Mouse (Mus musculus) limb, embryonic 14.5 days (tissue): ENCODE measurements around the gene Tsfm. TPM values are rescaled to one million over a fixed set of nuclear protein-coding genes. Genes with fewer than 3 reads are reported as not detected.

ENCODE experiments used
- ATAC-seq: fragments of 200-750 bp; cut with Nextera tagmentation; 2 replicates; pipeline ENCODE4 v1.8.0; 2017; ENCODE audit warnings: low read depth, moderate number of reproducible peaks, moderate TSS enrichment; ENCODE audit not compliant: low FRiP score
- DNase-seq: peaks from one replicate; pipeline ENCODE4 v3.0.0-alpha.2; 2015; ENCODE audit warnings: low spot score
- H3K27ac ChIP-seq: fragments of 300-500 bp; sonication (generic); replicated peaks from 2 replicates; pipeline ENCODE4 v1.5.1; 2014; ENCODE audit warnings: low read depth, mild to moderate bottlenecking, low read length, moderate library complexity, mixed read lengths
- H3K27me3 ChIP-seq: fragments of 300-500 bp; sonication (generic); 2 replicates; pipeline ENCODE4 v1.6.1; 2014; ENCODE audit warnings: low read length, mixed read lengths; ENCODE audit not compliant: control insufficient read depth, insufficient read depth
- H3K36me3 ChIP-seq: fragments of 300-500 bp; sonication (generic); 2 replicates; pipeline ENCODE4 v1.6.1; 2014; ENCODE audit warnings: mild to moderate bottlenecking, low read length, moderate library complexity, mixed read lengths; ENCODE audit not compliant: control insufficient read depth, insufficient read depth
- H3K4me1 ChIP-seq: fragments of 300-500 bp; sonication (generic); 2 replicates; pipeline ENCODE4 v1.6.1; 2014; ENCODE audit warnings: antibody characterized with exemption, low read length, mixed read lengths; ENCODE audit not compliant: control insufficient read depth, insufficient read depth
- H3K4me2 ChIP-seq: fragments of 300-500 bp; sonication (generic); replicated peaks from 2 replicates; pipeline ENCODE4 v1.6.1; 2014; ENCODE audit warnings: low read depth, mild to moderate bottlenecking, low read length, moderate library complexity; ENCODE audit not compliant: severe bottlenecking
- H3K4me3 ChIP-seq: fragments of 300-500 bp; sonication (generic); replicated peaks from 2 replicates; pipeline ENCODE4 v1.5.1; 2014; ENCODE audit warnings: low read length
- H3K9ac ChIP-seq: fragments of 300-500 bp; sonication (generic); 2 replicates; pipeline ENCODE4 v1.6.1; 2014; ENCODE audit warnings: mild to moderate bottlenecking, low read depth, low read length, moderate library complexity; ENCODE audit not compliant: severe bottlenecking
- H3K9me3 ChIP-seq: fragments of 300-500 bp; sonication (generic); 2 replicates; pipeline ENCODE4 v1.6.1; 2016; ENCODE audit warnings: low read length; ENCODE audit not compliant: control insufficient read depth
- POLR2A ChIP-seq: fragments of 200-500 bp; IDR thresholded peaks from 2 replicates; pipeline ENCODE4 v1.8.0; 2012; ENCODE audit warnings: inconsistent platforms, mild to moderate bottlenecking, moderate library complexity, borderline replicate concordance; ENCODE audit not compliant: insufficient read depth, insufficient read length; ENCODE audit errors: extremely low read depth
- WGBS: fragments of 180-500 bp; shearing (Covaris S2); extraction: QIAGEN DNeasy Blood & Tissue Kit; methylation state at CpG from one replicate; pipeline ENCODE4 v1.1.7; 2014; 5-methylcytosine and 5-hydroxymethylcytosine counted together
- polyA plus RNA-seq, 2 experiments: library from polyadenylated mRNA; depleted of rRNA in 1 of 2; stranded (reverse) in 1 of 2; unstranded in 1 of 2; fragments of >200 nt; fragmentation: Nextera tagmentation in 1 of 2; extraction: Ambion mirVana in 1 of 2; gene quantifications; 2 replicates each; pipeline versions ENCODE4 v1.2.1 to v1.2.3; 2012 to 2014

The Tsfm gene
- polyA plus RNA-seq, 2 experiments, result 55.8 to 65.2 TPM

GRCm38 (mm10) chr10:126987183-126988118 is 43.2 kb downstream of the Tsfm start:
- 0 out of 2 replicates have a peak overlapping the region, but pooled peaks have one; percentile 28 for H3K4me2 ChIP-seq
- peaks cover 72% of the 10 kb centered on the region for H3K4me1 ChIP-seq
- no peaks in the 10 kb centered on the region for H3K27me3 ChIP-seq
- H3K27ac ChIP-seq, result peak overlapping the region; percentile 79
- WGBS, result 56% methylated on average over 8 of the region's 8 CpGs
- peak overlapping the region; percentile 16; the same call in 1 of the 2 replicates for H3K9ac ChIP-seq
- H3K9me3 ChIP-seq, result no peaks in the 10 kb centered on the region
- TF ChIP-seq POLR2A, result no peak
- no peak for ATAC-seq
- H3K36me3 ChIP-seq, result peaks cover 26% of the 10 kb centered on the region
- H3K4me3 ChIP-seq, result no peak overlapping the region
- no peak for DNase-seq

- peaks cover 81% of the 10 kb centered on the region for H3K4me1 ChIP-seq
- 36% methylated on average over 4 of the region's 4 CpGs for WGBS
- ATAC-seq (peak; percentile 70), DNase-seq (peak; percentile 87)
- H3K9ac ChIP-seq, result no peak overlapping the region
- H3K27me3 ChIP-seq, result no peaks in the 10 kb centered on the region
- H3K9me3 ChIP-seq, result no peaks in the 10 kb centered on the region
- no peak for TF ChIP-seq POLR2A
- peaks cover 19% of the 10 kb centered on the region for H3K36me3 ChIP-seq
- peak overlapping the region; percentile 79 for H3K27ac ChIP-seq
- peak overlapping the region; percentile 28 for H3K4me2 ChIP-seq
- H3K4me3 ChIP-seq, result no peak overlapping the region
Observed at GRCm38 (mm10) chr10:126986541-126986961, 44.1 kb downstream of the Tsfm start.

GRCm38 (mm10) chr10:126985579-126985978 is 45.1 kb downstream of the Tsfm start:
- DNase-seq (no peak), ATAC-seq (no peak)
- no peak for TF ChIP-seq POLR2A
- H3K9ac ChIP-seq, result no peak overlapping the region
- 92% methylated on average over 9 of the region's 9 CpGs for WGBS
- no peak overlapping the region for H3K4me2 ChIP-seq
- H3K27ac ChIP-seq, result peak overlapping the region; percentile 79
- peaks cover 84% of the 10 kb centered on the region for H3K4me1 ChIP-seq
- H3K27me3 ChIP-seq, result no peaks in the 10 kb centered on the region
- no peak overlapping the region for H3K4me3 ChIP-seq
- no peaks in the 10 kb centered on the region for H3K9me3 ChIP-seq
- peaks cover 17% of the 10 kb centered on the region for H3K36me3 ChIP-seq

GRCm38 (mm10) chr10:126985127-126985526 is 45.5 kb downstream of the Tsfm start:
- ATAC-seq, result no peak
- Histone ChIP-seq H3K9me3 (no peaks in the 10 kb centered on the region), H3K36me3 (peaks cover 21% of the 10 kb centered on the region), H3K4me1 (peaks cover 81% of the 10 kb centered on the region), H3K9ac (no peak overlapping the region), H3K4me2 (peak overlapping the region; percentile 98; the same call in 1 of the 2 replicates), H3K27me3 (no peaks in the 10 kb centered on the region), H3K27ac (0 out of 2 replicates have a peak overlapping the region, but pooled peaks have one; percentile 40), H3K4me3 (no peak overlapping the region)
- no peak for TF ChIP-seq POLR2A
- no peak for DNase-seq
- 78% methylated on average over 4 of the region's 4 CpGs for WGBS

GRCm38 (mm10) chr10:126984189-126985004 is 46.2 kb downstream of the Tsfm start:
- Histone ChIP-seq H3K27me3 (no peaks in the 10 kb centered on the region), H3K9me3 (no peaks in the 10 kb centered on the region), H3K4me2 (peak overlapping the region; percentile 98), H3K27ac (peak overlapping the region; percentile 52; the same call in 1 of the 2 replicates), H3K9ac (no peak overlapping the region), H3K36me3 (peaks cover 21% of the 10 kb centered on the region), H3K4me3 (no peak overlapping the region), H3K4me1 (peaks cover 79% of the 10 kb centered on the region)
- DNase-seq, result peak; percentile 56
- TF ChIP-seq POLR2A, result no peak
- 38% methylated on average over 5 of the region's 5 CpGs for WGBS
- ATAC-seq, result no peak
